In genomic region chr4:133018263-133018798, GRCm38 (mm10) we compare ENCODE assay signal across 16 mouse cellular contexts. TPM values are rescaled to one million over a fixed set of nuclear protein-coding genes. Genes with fewer than 3 reads are reported as not detected.
DNase-seq lines count a peak whose midpoint lies in the region; ATAC-seq and TF ChIP-seq lines count a peak whose summit lies in the region.
"Had no signal": no experiment of that assay in that cellular context is flagged by ENCODE, and none has a peak within 500 bp of the region (broad histone marks: within the 10 kb centered on the region; RNA-seq: fewer than 3 reads in every experiment).

No protein-coding gene starts in this region.

- H3K9me3 ChIP-seq in heart, embryonic 14.5 days (ENCODE audit: control insufficient read depth, low read length), result no peaks in the 10 kb centered on the region
- no peaks in the 10 kb centered on the region for H3K9me3 ChIP-seq in heart, embryonic 11.5 days (replicated peaks; ENCODE audit: control insufficient read depth, low read length)
- no peaks in the 10 kb centered on the region for H3K9me3 ChIP-seq in limb, embryonic 12.5 days
- no peaks in the 10 kb centered on the region for H3K9me3 ChIP-seq in limb, embryonic 10.5 days (replicated peaks)
- H3K9me3 ChIP-seq in limb, embryonic 14.5 days (ENCODE audit: control insufficient read depth, low read length), result no peaks in the 10 kb centered on the region
- H3K9me3 ChIP-seq: neural tube, embryonic 12.5 days had no signal

- peaks cover 16% of the 10 kb centered on the region; the same call in 1 of the 2 replicates for H3K36me3 ChIP-seq in heart, embryonic 14.5 days (ENCODE audit: control insufficient read depth, insufficient read depth, low read length)
- no peaks in the 10 kb centered on the region for H3K36me3 ChIP-seq in heart, embryonic 11.5 days (ENCODE audit: control insufficient read depth, insufficient read depth, low read length)
- H3K36me3 ChIP-seq in limb, embryonic 12.5 days, result peaks cover 31% of the 10 kb centered on the region; the same call in 1 of the 2 replicates
- H3K36me3 ChIP-seq in limb, embryonic 10.5 days, result peaks cover 39% of the 10 kb centered on the region
- H3K36me3 ChIP-seq in limb, embryonic 14.5 days (ENCODE audit: control insufficient read depth, insufficient read depth, low read length), result peaks cover 21% of the 10 kb centered on the region
- H3K36me3 ChIP-seq: neural tube, embryonic 12.5 days had no signal

- no peak overlapping the region for H3K4me3 ChIP-seq in heart, embryonic 14.5 days (ENCODE audit: control insufficient read depth in 1 of 2, insufficient read depth in 1 of 2, low read depth in 1 of 2, low read length in 2 of 2)
- no peak overlapping the region for H3K4me3 ChIP-seq in heart, embryonic 11.5 days (ENCODE audit: low read depth, low read length)
- H3K4me3 ChIP-seq in limb, embryonic 12.5 days (replicated peaks), result no peak overlapping the region
- H3K4me3 ChIP-seq in limb, embryonic 10.5 days, result no peak overlapping the region
- H3K4me3 ChIP-seq in limb, embryonic 14.5 days (replicated peaks; ENCODE audit: low read length), result no peak overlapping the region
- H3K4me3 ChIP-seq: neural tube, embryonic 12.5 days had no signal

- H3K27me3 ChIP-seq in heart, embryonic 14.5 days (ENCODE audit: control insufficient read depth, insufficient read depth, low read length), result no peaks in the 10 kb centered on the region
- no peaks in the 10 kb centered on the region for H3K27me3 ChIP-seq in heart, embryonic 11.5 days (ENCODE audit: control insufficient read depth, insufficient read depth, low read length)
- no peaks in the 10 kb centered on the region for H3K27me3 ChIP-seq in limb, embryonic 12.5 days
- no peaks in the 10 kb centered on the region for H3K27me3 ChIP-seq in limb, embryonic 10.5 days (ENCODE audit: low read depth, poor library complexity, severe bottlenecking)
- H3K27me3 ChIP-seq in limb, embryonic 14.5 days (ENCODE audit: control insufficient read depth, insufficient read depth, low read length), result no peaks in the 10 kb centered on the region
- H3K27me3 ChIP-seq: neural tube, embryonic 12.5 days had no signal

- peak; percentile 6 for DNase-seq in adrenal gland, postnatal 14 days
- DNase-seq in adrenal gland, postnatal 4 days (ENCODE audit: low spot score in 2 of 2), result no peak
- no peak for DNase-seq in limb, embryonic 10.5 days (ENCODE audit: low spot score)
- no peak for DNase-seq in limb, embryonic 14.5 days (ENCODE audit: low spot score)
- DNase-seq in B cell, adult 2 months, result no peak
- DNase-seq: gastrocnemius, postnatal 36 days; kidney, postnatal 36 days; layer of hippocampus, postnatal 36 days; liver, postnatal 0 days; lung, postnatal 36 days; right cerebral cortex, postnatal 25 days had no signal

- WGBS in heart, embryonic 14.5 days, result 67% methylated on average over 3 of the region's 3 CpGs
- WGBS in heart, embryonic 11.5 days (ENCODE audit: insufficient replicate concordance), result 61% methylated on average over 3 of the region's 3 CpGs
- 80% methylated on average over 3 of the region's 3 CpGs for WGBS in limb, embryonic 12.5 days
- WGBS in limb, embryonic 10.5 days, result 73% methylated on average over 3 of the region's 3 CpGs
- WGBS in limb, embryonic 14.5 days, result 58% methylated on average over 3 of the region's 3 CpGs

- no peak overlapping the region for H3K27ac ChIP-seq in heart, embryonic 14.5 days (replicated peaks in 1 of 2; ENCODE audit: control insufficient read depth in 1 of 2, insufficient read depth in 1 of 2, low read depth in 2 of 2, low read length in 2 of 2)
- H3K27ac ChIP-seq in heart, embryonic 11.5 days (ENCODE audit: low read depth, low read length), result no peak overlapping the region
- peak overlapping the region; percentile 13; the same call in 1 of the 2 replicates for H3K27ac ChIP-seq in limb, embryonic 12.5 days
- no peak overlapping the region for H3K27ac ChIP-seq in limb, embryonic 10.5 days
- H3K27ac ChIP-seq in limb, embryonic 14.5 days (replicated peaks; ENCODE audit: low read depth, low read length), result no peak overlapping the region
- H3K27ac ChIP-seq: neural tube, embryonic 12.5 days had no signal

- ATAC-seq in heart, embryonic 14.5 days (ENCODE audit: insufficient number of reproducible peaks, insufficient read depth, low FRiP score, low read depth), result no peak
- ATAC-seq in heart, embryonic 11.5 days (replicated peaks; ENCODE audit: insufficient number of reproducible peaks, low FRiP score, low TSS enrichment), result no peak
- no peak for ATAC-seq in limb, embryonic 12.5 days (ENCODE audit: insufficient number of reproducible peaks, insufficient read depth, low FRiP score, low TSS enrichment, low read depth)
- no peak for ATAC-seq in limb, embryonic 14.5 days (ENCODE audit: low FRiP score, low read depth)
- ATAC-seq: liver, postnatal 0 days; midbrain, embryonic 16.5 days had no signal

- peaks cover 70 to 91% of the 10 kb centered on the region in 2 experiments for H3K4me1 ChIP-seq in heart, embryonic 14.5 days (ENCODE audit: control insufficient read depth in 2 of 2, insufficient read depth in 2 of 2, low read length in 2 of 2)
- peaks cover 95% of the 10 kb centered on the region for H3K4me1 ChIP-seq in heart, embryonic 11.5 days (ENCODE audit: control insufficient read depth, insufficient read depth, low read length)
- H3K4me1 ChIP-seq in limb, embryonic 12.5 days (replicated peaks), result peaks cover 98% of the 10 kb centered on the region
- H3K4me1 ChIP-seq in limb, embryonic 10.5 days, result peaks cover 96% of the 10 kb centered on the region
- H3K4me1 ChIP-seq in limb, embryonic 14.5 days (ENCODE audit: control insufficient read depth, insufficient read depth, low read length), result peaks cover 90% of the 10 kb centered on the region

- TF ChIP-seq POLR2A in limb, embryonic 14.5 days (IDR thresholded peaks at IDR 0.05; ENCODE audit: borderline replicate concordance, extremely low read depth, insufficient read depth, insufficient read length), result no peak

- H3K4me2 ChIP-seq in heart, embryonic 14.5 days (ENCODE audit: low read length), result no peak overlapping the region
- H3K4me2 ChIP-seq in heart, embryonic 11.5 days, result no peak overlapping the region
- 0 out of 2 replicates have a peak overlapping the region, but pooled peaks have one; percentile 35 for H3K4me2 ChIP-seq in limb, embryonic 12.5 days
- no peak overlapping the region for H3K4me2 ChIP-seq in limb, embryonic 14.5 days (replicated peaks; ENCODE audit: low read depth, low read length, severe bottlenecking)
- H3K4me2 ChIP-seq: neural tube, embryonic 12.5 days had no signal

- H3K9ac ChIP-seq in heart, embryonic 14.5 days (ENCODE audit: low read length), result peak overlapping the region; percentile 30; the same call in 1 of the 2 replicates
- no peak overlapping the region for H3K9ac ChIP-seq in heart, embryonic 11.5 days (ENCODE audit: low read depth, low read length)
- no peak overlapping the region for H3K9ac ChIP-seq in limb, embryonic 12.5 days (replicated peaks)
- peak overlapping the region; percentile 34; the same call in 1 of the 2 replicates for H3K9ac ChIP-seq in limb, embryonic 14.5 days (ENCODE audit: low read depth, low read length, severe bottlenecking)
- H3K9ac ChIP-seq: liver, postnatal 0 days; neural tube, embryonic 12.5 days had no signal

RNA-seq across cellular contexts. Expression of gene Ahdc1, which starts 7.3 kb away (rescaled TPM):
- 65.0 and 71.9 TPM in 2 replicates for total RNA-seq in adrenal gland, postnatal 14 days (2021)
- 10 to 100 TPM; 92.5 to 98.7 TPM for total RNA-seq in adrenal gland, postnatal 4 days (2021)
- polyA plus RNA-seq in heart, embryonic 14.5 days (2014; fragmentation: Nextera tagmentation; extraction: Ambion mirVana), result 7.1 and 9.0 TPM in 2 replicates
- 7.0 and 9.1 TPM in 2 replicates for polyA plus RNA-seq in heart, embryonic 11.5 days (2014; fragmentation: Nextera tagmentation; extraction: Ambion mirVana)
- 13.2 and 14.5 TPM in 2 replicates for polyA plus RNA-seq in limb, embryonic 12.5 days (2016; fragmentation: Nextera tagmentation; extraction: Ambion mirVana)
- 13.0 and 13.8 TPM in 2 replicates for polyA plus RNA-seq in limb, embryonic 10.5 days (2016; fragmentation: Nextera tagmentation; extraction: Ambion mirVana)
- 29.6 and 41.0 TPM in 2 replicates for polyA plus RNA-seq in limb, embryonic 14.5 days (2012; rRNA removed)
- polyA plus RNA-seq in limb, embryonic 14.5 days (2014; fragmentation: Nextera tagmentation; extraction: Ambion mirVana), result 12.9 and 15.6 TPM in 2 replicates

RNA-seq across cellular contexts. Expression of gene Fgr, which starts 44.4 kb away (rescaled TPM):
- total RNA-seq in adrenal gland, postnatal 14 days (2021), result 0.78 and 1.8 TPM in 2 replicates
- total RNA-seq in adrenal gland, postnatal 4 days (2021), result 1 to 10 TPM; 1.2 to 1.5 TPM
- polyA plus RNA-seq in heart, embryonic 14.5 days (2014; fragmentation: Nextera tagmentation; extraction: Ambion mirVana), result 0.18 and 0.74 TPM in 2 replicates
- polyA plus RNA-seq in heart, embryonic 11.5 days (2014; fragmentation: Nextera tagmentation; extraction: Ambion mirVana), result 0.40 and 0.63 TPM in 2 replicates
- 0.26 and 0.36 TPM in 2 replicates for polyA plus RNA-seq in limb, embryonic 12.5 days (2016; fragmentation: Nextera tagmentation; extraction: Ambion mirVana)
- 0.19 and 0.33 TPM in 2 replicates for polyA plus RNA-seq in limb, embryonic 10.5 days (2016; fragmentation: Nextera tagmentation; extraction: Ambion mirVana)
- 0.54 and 0.64 TPM in 2 replicates for polyA plus RNA-seq in limb, embryonic 14.5 days (2012; rRNA removed)
- 0.35 and 0.62 TPM in 2 replicates for polyA plus RNA-seq in limb, embryonic 14.5 days (2014; fragmentation: Nextera tagmentation; extraction: Ambion mirVana)

Comparison
In these comparisons a context has a peak if more than half of its experiments do, and no peak if none do; other contexts are left out.
1. H3K9ac ChIP-seq: peak in heart, embryonic 14.5 days (single experiment) and limb, embryonic 14.5 days (single experiment); none in heart, embryonic 11.5 days (single experiment) and limb, embryonic 12.5 days (single experiment).